Mouse (Mus musculus) embryo, embryonic 11 days (tissue): ENCODE measurements around the gene Asz1.

Source experiments
- DNase-seq: peaks from one replicate; pipeline ENCODE4 v3.0.0-alpha.2; 2015

Asz1 gene

GRCm38 (mm10) chr6:18108934-18109333 is at the start of gene Asz1:
Gene Asz1, minus strand, starts transcription at chr6:18109061.
- no peak for DNase-seq

DNA sequence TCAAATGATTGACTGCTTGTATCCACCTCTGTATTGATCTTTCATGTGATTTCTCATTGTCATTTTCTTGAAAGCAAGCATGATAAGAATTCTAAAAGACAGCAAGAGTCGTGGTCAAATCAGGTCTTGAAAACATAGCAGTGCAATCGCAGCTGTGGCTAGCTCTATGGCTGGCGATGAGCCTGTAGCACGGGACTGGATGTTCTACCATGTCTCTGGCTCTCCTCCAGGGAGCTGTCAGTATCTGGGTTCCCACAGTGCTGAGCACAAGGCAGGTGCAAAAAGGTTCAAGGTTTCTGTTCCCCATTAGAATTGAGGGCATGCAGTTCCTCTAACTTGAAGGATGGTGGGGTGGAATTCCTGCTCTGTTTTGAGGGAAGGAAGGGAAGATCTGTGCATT is 44.2 kb upstream of the Asz1 start:
- no peak for DNase-seq

- peak; percentile 2 for DNase-seq
These were observed 26.4 kb upstream of the Asz1 start for GRCm38 (mm10) chr6:18135246-18135645.

DNA sequence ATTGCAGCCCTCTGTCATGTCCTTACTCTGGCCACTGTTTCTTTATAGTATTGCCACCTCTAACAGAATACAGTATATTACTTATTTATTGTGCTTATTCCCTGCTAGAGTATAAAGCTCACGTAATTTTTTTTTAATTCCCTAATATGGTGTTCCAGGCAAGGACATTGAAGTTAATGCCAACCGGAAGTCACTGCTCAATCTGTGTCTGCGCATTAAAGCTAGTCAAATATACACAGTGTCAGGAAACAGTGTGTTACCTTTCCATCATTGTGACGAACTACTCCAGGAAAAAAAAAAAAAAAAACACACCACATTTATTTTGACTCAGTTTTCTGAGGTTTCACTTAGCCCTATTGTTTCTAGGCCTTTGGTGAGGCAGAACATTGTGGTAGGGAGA is 19.2 kb upstream of the Asz1 start:
- DNase-seq: no peak

DNA sequence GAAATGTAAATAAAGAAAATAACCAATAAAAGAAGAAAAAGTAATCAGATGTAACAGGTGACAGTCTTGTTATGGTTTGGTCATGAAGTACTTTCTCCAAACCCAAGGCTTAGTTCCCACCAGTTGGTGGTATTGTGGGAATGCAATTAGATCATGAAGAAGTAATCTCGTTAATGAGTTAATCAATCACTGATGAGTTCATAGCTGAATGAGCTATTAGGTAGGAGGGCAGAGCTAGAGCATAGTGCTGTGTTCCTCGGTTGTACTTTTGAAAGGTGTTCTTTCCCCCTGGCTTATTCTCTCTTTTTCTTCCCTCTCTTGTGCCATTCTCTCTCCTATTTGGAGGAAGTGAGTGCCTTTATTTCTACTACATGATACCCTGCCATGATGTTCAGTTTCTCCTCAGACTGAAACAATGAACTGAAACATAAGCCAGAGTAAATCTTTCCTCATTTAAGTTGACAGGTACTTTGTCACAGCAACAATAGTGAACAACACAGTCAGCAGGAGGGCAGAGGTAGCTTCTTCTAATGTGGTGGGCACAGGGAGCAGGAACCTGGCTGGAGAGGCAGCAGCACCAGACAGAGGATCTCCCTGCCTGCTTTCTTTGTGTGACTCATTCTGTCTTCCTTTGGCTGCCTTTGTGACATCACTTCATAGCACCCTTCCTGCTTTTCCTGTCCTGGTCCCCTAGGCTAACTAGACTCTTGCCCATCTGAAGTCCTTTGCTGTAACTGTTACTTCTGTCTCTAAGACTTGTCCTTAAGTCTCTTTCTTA is 18.5 kb upstream of the Asz1 start:
- DNase-seq: no peak

GRCm38 (mm10) chr6:18096861-18097260 is 12.0 kb downstream of the Asz1 start:
- no peak for DNase-seq

- no peak for DNase-seq
These were observed 19.8 kb downstream of the Asz1 start for GRCm38 (mm10) chr6:18089098-18089497.

DNA sequence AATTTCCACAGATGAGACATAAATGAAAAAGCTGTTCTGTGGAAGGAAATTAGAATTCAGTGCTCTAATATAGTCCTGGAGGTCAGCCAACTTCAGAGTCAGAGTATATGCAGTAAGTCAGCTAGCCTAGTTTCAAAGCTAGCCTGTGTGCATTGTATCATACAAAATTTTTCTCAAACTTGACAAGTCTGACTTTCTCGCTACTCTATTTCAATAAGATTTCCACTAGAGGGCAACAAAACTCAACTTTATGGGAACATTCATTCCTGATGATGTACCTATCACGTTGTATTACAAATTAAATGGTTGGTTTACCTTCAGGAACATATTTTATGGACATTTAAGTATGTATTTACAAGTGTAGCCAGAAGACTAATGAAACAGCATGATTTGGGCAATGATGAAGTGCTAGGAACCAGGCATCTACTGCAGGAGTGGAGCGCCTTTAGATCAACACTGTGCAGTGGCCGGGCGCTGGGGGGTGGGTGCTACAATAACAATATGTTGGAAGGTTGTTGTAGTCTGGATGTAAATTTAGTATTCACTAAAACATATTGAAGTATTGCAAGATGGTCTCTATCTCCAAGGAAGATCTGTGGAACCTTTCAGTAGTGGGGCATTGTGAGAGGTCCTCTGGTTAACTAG is 21.6 kb downstream of the Asz1 start:
- peak; percentile 61 for DNase-seq

DNA sequence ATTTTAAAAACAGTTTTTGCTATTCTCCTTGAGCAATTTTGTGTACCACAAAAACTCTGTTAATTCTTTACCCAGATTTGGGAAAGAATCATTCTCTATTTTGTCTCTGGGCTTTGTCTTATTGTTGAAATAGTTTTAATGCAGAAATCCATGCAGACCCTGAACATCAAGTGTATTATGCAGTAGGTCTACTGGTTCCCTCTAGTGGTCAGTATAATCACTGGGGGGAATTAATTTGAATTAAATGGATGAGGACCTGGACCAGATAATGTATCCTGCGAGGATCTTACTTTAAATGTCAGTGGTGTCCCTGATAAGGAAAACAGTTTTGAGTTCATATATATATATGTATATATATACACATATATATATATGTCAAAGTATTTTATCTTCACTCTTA is 30.2 kb downstream of the Asz1 start:
- DNase-seq: peak; percentile 70

- DNase-seq: no peak
These were observed 31.9 kb downstream of the Asz1 start for GRCm38 (mm10) chr6:18076986-18077385.

DNA sequence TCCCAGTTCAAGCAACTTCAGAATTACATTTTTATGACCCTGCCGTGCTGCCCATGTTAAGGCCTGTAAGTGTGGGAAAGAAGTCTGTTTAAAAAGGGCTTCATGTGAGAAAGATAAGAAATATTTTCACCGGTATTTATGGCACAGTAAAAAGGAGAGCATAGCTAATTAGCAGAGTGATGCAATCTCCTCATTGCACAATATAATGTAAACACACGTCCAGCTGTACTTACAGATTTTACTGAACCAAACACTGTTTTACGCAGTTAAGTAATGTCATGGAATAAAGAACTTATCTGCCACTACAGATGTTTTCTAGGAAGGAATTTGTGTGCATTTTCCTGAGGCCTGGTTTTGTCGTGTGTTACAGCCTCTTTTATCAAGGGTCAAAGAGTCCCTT is 32.3 kb downstream of the Asz1 start:
- DNase-seq: no peak

DNA sequence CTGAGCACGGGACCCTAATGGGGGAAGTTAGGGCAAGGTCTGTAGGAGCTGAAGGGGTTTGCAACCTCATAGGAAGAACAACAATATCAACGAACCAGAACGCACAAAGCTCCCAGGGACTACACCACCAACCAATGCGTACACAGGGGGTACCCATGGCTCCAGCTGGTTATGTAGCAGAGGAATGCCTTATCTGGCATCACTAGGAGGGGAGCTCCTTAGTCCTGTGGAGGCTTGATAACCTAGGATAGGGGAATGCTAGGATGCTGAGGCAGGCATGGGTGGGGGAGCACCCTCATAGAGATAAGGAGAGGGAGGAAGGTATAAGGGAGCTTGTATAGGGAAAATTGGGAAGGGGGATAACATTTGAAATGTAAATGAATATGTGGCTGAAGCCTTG is 51.0 kb downstream of the Asz1 start:
- no peak for DNase-seq

DNA sequence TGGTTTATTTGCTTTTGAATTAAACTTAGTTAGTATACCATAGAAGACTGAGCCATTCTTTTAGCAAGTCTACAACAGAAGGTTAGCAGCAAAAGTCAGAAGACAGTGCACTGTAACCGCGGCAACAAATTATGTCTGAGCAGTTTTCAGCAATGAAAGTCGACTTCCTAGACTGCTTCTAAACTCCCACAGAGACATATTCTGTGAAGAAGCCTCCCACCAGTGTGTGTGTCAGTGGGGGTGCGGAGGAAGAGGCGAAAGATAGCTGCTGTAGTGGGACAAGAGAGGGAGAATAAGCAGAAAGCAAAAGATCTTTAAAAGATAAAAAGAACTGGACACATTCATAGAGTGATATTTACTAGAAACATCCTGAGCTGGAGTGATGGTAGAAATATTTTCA is 57.2 kb downstream of the Asz1 start:
- no peak for DNase-seq

DNA sequence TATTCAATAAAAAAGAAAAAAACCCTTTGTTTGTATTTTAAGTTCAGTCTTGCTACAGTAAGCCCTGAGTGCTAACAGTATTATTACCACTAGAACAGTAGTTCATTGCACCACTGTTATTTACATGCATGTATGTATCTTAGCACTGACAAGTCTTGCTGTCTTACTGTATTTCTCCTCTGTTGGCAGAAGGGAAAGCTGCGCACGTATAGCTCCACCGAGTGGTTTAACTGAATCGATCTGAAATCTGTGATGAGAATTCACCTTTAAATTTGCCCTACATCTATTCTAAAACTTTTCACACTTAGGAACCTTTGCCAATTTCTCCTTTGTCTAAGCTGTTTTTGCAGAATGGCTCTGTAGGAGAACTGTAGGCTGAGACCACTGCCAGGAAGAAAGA is 64.6 kb downstream of the Asz1 start:
- DNase-seq: no peak

GRCm38 (mm10) chr6:18043172-18043571 is 65.7 kb downstream of the Asz1 start:
- DNase-seq: no peak

GRCm38 (mm10) chr6:18032271-18032670 is 76.6 kb downstream of the Asz1 start:
- DNase-seq: peak; percentile 8

DNA sequence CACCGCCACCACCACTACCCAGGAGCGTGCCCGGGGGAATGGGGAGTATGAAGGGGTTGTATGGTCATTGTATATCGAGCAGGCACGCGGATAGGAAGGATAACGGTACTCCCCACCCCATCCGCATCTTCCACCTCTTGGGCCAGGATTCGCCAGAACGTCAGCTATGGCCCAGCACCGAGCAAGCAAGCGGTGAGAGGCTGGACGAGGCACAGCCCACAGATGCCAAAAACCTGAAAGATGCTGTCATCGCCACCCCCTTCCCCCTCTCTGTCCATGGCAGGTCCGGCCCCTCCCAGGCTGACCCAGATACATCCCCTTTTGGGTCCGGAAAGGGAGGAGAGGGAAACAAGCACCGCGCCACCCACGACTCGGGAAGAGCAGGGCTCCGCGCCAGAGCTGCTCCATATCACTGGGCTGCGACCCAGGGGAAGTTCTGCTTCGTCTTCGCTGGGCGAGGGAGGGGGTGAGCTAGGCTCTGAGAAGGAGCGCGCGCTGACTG is 77.3 kb downstream of the Asz1 start:
- DNase-seq: peak; percentile 56

DNA sequence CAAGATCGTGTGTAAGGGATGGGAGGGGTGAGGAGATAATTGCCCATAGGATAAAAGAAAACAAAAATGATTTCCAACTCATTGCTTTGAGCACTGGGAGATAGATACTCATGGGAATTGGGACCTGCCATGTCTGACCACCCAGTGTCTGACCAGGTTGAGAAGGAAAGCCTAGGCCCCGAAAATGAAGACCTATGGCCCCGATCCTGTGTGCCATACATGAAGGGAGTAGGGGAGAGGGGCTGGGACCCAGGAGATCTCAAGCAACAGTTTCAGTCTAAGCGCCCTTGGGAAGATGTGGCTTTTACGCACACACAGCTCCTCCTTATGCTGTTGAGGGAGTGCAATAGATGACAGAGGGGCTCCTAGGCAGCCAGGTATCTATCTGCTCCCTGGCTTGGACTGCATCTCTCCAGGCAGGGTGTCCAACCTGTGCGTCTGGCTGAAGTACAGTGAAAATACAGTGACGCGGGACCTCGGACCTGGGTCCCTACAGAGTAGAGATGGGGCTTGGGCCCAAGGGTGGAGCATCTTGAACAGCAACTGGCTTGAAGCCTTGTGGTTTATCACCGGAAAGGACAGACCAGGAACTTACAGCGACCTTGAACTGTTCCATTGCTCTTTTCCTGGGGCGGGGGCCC is 77.9 kb downstream of the Asz1 start:
- peak; percentile 9 for DNase-seq

DNA sequence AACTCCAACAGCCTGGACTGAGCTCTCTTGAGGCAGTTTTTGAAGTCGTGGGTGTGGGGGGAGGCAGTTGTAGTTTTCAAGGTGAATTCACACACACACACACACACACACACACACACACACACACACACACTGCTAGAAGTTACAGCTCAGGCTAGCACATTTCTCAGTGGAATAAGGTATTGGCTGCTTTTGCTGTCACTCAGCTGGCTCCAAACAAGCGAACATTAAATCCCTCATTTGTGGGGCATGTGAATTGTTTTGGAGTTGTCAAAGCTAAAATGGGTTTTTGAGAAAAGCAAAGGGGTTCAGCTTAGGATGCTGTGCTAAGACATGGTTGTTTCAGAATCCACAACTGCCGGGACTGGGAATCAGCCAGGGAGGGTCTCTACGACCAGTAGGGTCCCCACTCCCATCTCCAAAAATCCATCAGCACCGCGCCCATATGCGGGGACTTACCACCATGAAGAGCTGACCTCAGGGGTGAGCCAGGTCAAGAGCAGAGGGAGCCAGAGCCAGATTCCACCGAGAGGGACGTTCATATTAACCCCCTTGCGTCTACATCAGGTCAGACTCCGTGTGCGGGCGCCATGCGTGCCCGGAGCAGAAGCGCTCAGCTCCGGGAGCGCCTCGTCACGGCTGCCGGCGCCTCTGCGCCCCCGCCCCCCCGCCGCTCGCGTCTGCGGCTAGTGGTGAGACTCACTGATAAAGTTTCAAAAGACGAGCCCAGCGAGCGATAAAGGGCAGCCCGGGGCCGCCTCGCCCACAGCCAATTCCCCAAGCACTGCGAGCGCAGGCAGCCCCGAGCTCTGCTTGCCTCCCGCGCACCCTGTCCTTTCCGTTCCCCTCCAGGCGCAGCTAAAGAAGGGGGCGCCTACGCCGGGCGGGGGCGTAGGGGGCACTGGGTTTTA is 78.9 kb downstream of the Asz1 start, which contains the start of gene Wnt2:
Wnt2 (minus strand) TSS at position 840 of the 911 bp plus-strand sequence.
- DNase-seq: peak; percentile 58

DNA sequence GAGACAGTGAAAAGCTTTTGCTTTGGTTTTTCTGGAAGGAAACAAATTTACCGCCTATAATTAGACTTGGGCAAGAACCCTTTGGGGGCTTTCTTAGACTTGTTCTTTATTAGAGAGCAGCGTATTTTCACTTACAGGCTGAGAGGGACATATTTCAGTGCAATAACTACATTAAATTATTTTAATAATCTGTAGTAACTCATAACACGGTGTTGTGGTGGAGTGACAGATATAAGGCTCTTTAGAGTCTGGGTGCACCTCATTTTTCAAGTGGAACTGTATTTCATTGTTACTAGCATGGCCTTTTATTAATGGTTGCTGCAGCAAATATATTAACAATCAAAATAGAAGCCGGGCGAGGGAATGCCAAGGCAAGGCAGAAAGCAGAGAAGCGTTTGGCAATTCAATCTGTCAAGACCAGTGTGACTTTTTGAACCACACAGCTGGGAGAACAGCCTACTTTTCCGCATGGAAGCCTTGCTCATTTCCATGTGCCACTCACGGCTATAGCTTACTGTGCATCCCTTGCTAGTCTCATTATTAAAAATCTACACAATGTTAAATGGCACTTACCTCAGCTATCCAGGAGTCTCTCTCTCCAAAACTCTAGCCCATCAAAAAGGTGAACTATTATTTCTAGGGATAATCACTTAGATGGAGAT is 84.6 kb downstream of the Asz1 start:
- DNase-seq: no peak

- DNase-seq: peak; percentile 8
These were observed 95.5 kb downstream of the Asz1 start for GRCm38 (mm10) chr6:18013346-18013745.

GRCm38 (mm10) chr6:18007356-18007755 is 101.5 kb downstream of the Asz1 start:
- no peak for DNase-seq
